Mouse (Mus musculus) left cerebral cortex, postnatal 10 days (tissue): ENCODE results near the gene Nexn. TPM values are rescaled to one million over a fixed set of nuclear protein-coding genes. Genes with fewer than 3 reads are reported as not detected.
A peak's percentile ranks its signal among the peaks of the same experiment; 100 is the strongest.

Source experiments
- DNase-seq, 2 experiments: peaks; one replicate each; pipeline ENCODE4 v3.0.0; 2021 to 2022; ENCODE audit warnings: low spot score in 2 of 2, mixed read lengths in 1 of 2; ENCODE audit errors: extremely low spot score in 1 of 2
- intact Hi-C: fragments of 180-260 bp; cut with DNase I; formaldehyde crosslinking; loops from one replicate; pipeline ENCODE4 v1.15.1; 2025
- total RNA-seq, 2 experiments: library from RNA; stranded (reverse); gene quantifications; 2 replicates each; pipeline ENCODE4 v1.2.3; 2021

The Nexn gene
- total RNA-seq, 2 experiments from 2014 or later, result 2.8 to 3.8 TPM

- intact Hi-C loops, result no loop called here
- no peak for DNase-seq
These were observed 18.4 kb downstream of the Nexn start for GRCm38 (mm10) chr3:152247708-152248107.

GRCm38 (mm10) chr3:152245273-152245910, 20.8 kb downstream of the Nexn start:
- intact Hi-C loops, result no loop called here
- no peak for DNase-seq

GRCm38 (mm10) chr3:152243304-152243703, 22.8 kb downstream of the Nexn start:
- intact Hi-C loops, result no loop called here

GRCm38 (mm10) chr3:152241098-152241497, 25.1 kb downstream of the Nexn start:
- intact Hi-C loops, result no loop called here

More at GRCm38 (mm10) chr3:152243304-152243703, 22.8 kb downstream of the Nexn start:
- no peak for DNase-seq

GRCm38 (mm10) chr3:152239592-152239991, 26.6 kb downstream of the Nexn start:
- intact Hi-C loops, result no loop called here
- DNase-seq, result no peak

More at GRCm38 (mm10) chr3:152241098-152241497, 25.1 kb downstream of the Nexn start:
- DNase-seq, result no peak

GRCm38 (mm10) chr3:152238836-152239235, 27.3 kb downstream of the Nexn start:
- DNase-seq, result no peak
- intact Hi-C loops, result no loop called here

GRCm38 (mm10) chr3:152235805-152236204, 30.3 kb downstream of the Nexn start:
- no peak for DNase-seq
- intact Hi-C loops, result no loop called here

GRCm38 (mm10) chr3:152235238-152235637, 30.9 kb downstream of the Nexn start:
- no peak for DNase-seq

GRCm38 (mm10) chr3:152231333-152232100, 34.6 kb downstream of the Nexn start:
- peak in 1 of 2 experiments; percentile 30 for DNase-seq
- intact Hi-C loops, result loop anchor here (2.0 to 5.0 kb wide), 2 partner anchors 13 to 141 kb away; no protein-coding TSS in a partner anchor

More at GRCm38 (mm10) chr3:152235238-152235637, 30.9 kb downstream of the Nexn start:
- intact Hi-C loops, result no loop called here

GRCm38 (mm10) chr3:152229271-152229670, 36.9 kb downstream of the Nexn start:
- no peak for DNase-seq
- intact Hi-C loops, result no loop called here

GRCm38 (mm10) chr3:152228843-152229242, 37.3 kb downstream of the Nexn start:
- intact Hi-C loops, result no loop called here
- DNase-seq, result no peak

GRCm38 (mm10) chr3:152225906-152226305, 40.2 kb downstream of the Nexn start:
- intact Hi-C loops, result no loop called here
- no peak for DNase-seq

GRCm38 (mm10) chr3:152224918-152225317, 41.2 kb downstream of the Nexn start:
- intact Hi-C loops, result no loop called here
- DNase-seq, result no peak

GRCm38 (mm10) chr3:152213416-152213815, 52.7 kb downstream of the Nexn start:
- DNase-seq, result no peak
- intact Hi-C loops, result loop anchor here (5.0 kb wide), 1 partner anchor 101 kb away; no protein-coding TSS in a partner anchor

- intact Hi-C loops, result loop anchor here (5.0 kb wide), 1 partner anchor 100 kb away; no protein-coding TSS in a partner anchor
- no peak for DNase-seq
These were observed 54.3 kb downstream of the Nexn start for GRCm38 (mm10) chr3:152211731-152212279.

GRCm38 (mm10) chr3:152210728-152211391, 55.3 kb downstream of the Nexn start:
- intact Hi-C loops, result loop anchor here (5.0 kb wide), 1 partner anchor 99 kb away; no protein-coding TSS in a partner anchor
- DNase-seq, result peak; percentile 52 to 84

- intact Hi-C loops, result loop anchor here (5.0 kb wide), 1 partner anchor 98 kb away; no protein-coding TSS in a partner anchor
- DNase-seq, result peak; percentile 99 to 100
These were observed 56.0 kb downstream of the Nexn start, which contains the start of the genes Dnajb4 and Fubp1 for GRCm38 (mm10) chr3:152209967-152210634. TSS of gene Dnajb4 (minus strand) at chr3:152210302. TSS of gene Fubp1 (plus strand) at chr3:152210422.
